Mouse (Mus musculus): Measurements from ENCODE around the gene Rnf212.

DNA sequence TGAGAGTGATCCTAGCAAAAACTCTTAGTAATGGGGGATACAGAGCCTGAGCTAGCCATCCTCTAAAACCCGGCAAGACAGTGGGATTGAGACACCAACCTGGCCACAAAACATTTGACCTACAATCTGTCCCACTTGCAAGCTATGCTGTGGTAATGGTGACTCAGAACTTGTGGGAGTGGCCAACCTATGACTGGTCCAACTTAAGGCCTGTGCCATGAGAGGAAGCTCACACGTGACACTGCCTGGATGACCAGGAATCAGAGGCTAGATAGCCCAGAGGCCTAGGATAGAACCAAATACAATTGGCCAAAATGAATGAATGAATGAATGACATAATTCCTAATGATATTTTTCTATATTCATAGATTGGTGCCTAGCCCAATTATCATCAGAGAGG lies 32.9 kb downstream of the Rnf212 start:
- TF ChIP-seq CTCF (IDR thresholded peaks at IDR 0.05; ENCODE audit: extremely low read depth, insufficient read depth, insufficient read length, insufficient replicate concordance), result no peak
- TF ChIP-seq POLR2A (IDR thresholded peaks at IDR 0.05; ENCODE audit: low read depth, low read length), result no peak
